Mouse (Mus musculus): Measurements from ENCODE around the gene Chic2.

Gene Chic2

GRCm38 (mm10) chr5:74974061-74974581 is 70.5 kb downstream of the Chic2 start:
- DNase-seq = peak in 1 of 2 experiments; percentile 27

- DNase-seq = no peak
Observed at GRCm38 (mm10) chr5:74971418-74971817, 73.2 kb downstream of the Chic2 start.

GRCm38 (mm10) chr5:74969341-74969740 is 75.2 kb downstream of the Chic2 start:
- no peak for DNase-seq

- no peak for DNase-seq
Observed at GRCm38 (mm10) chr5:74967882-74968281, 76.7 kb downstream of the Chic2 start.

- no peak for DNase-seq
Observed at GRCm38 (mm10) chr5:74966891-74967290, 77.7 kb downstream of the Chic2 start.

- DNase-seq = no peak
Observed at GRCm38 (mm10) chr5:74962771-74963170, 81.8 kb downstream of the Chic2 start.

- peak in 1 of 2 experiments; percentile 44 for DNase-seq
Observed at GRCm38 (mm10) chr5:74960840-74961543, 83.6 kb downstream of the Chic2 start.

- no peak for DNase-seq
Observed at GRCm38 (mm10) chr5:74960306-74960705, 84.3 kb downstream of the Chic2 start.

- peak in 1 of 2 experiments; percentile 6 for DNase-seq
Observed at GRCm38 (mm10) chr5:74957293-74958076, 87.1 kb downstream of the Chic2 start.

- no peak for DNase-seq
Observed at GRCm38 (mm10) chr5:74956335-74956734, 88.2 kb downstream of the Chic2 start.

GRCm38 (mm10) chr5:74955565-74955964 is 89.0 kb downstream of the Chic2 start:
- DNase-seq = no peak

GRCm38 (mm10) chr5:74952938-74953337 is 91.6 kb downstream of the Chic2 start:
- no peak for DNase-seq

- DNase-seq = no peak
Observed at GRCm38 (mm10) chr5:74951375-74951774, 93.2 kb downstream of the Chic2 start.

GRCm38 (mm10) chr5:74949298-74949697 is 95.3 kb downstream of the Chic2 start:
- DNase-seq = no peak

- DNase-seq = no peak
Observed at GRCm38 (mm10) chr5:74948482-74948881, 96.1 kb downstream of the Chic2 start.
